Mouse (Mus musculus) ovary, postnatal 14 days (tissue): ENCODE results near the gene Mettl2.

Experiments
- DNase-seq: peaks from one replicate; pipeline ENCODE4 v3.0.0; 2022; ENCODE audit warnings: low spot score

The Mettl2 gene

GRCm38 (mm10) chr11:105153068-105153833, 27.0 kb downstream of the Mettl2 start:
- DNase-seq, result peak; percentile 14

DNA sequence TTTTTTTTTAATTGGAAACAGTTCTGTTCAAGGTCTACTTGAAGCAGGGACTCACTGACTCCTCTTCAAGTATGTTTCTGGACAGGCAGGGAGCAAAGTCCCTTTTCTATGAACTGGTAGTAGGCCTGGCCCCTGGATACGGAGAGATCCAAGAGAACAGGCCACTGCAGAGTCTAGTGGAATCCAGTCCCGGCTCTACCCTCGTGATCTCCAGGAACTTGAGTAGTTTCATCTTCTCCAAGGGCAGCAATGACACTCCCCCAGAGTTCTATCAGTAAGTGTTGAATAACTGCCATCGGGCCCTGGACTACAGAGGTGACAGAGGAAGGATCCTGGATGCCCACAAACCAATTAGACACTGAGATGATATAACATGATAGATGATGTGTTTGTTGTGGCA, 29.7 kb downstream of the Mettl2 start:
- DNase-seq, result no peak

GRCm38 (mm10) chr11:105156748-105157267, 30.6 kb downstream of the Mettl2 start:
- no peak for DNase-seq

GRCm38 (mm10) chr11:105158047-105158446, 31.8 kb downstream of the Mettl2 start:
- no peak for DNase-seq

- DNase-seq, result no peak
Measured at GRCm38 (mm10) chr11:105159673-105160360, 33.6 kb downstream of the Mettl2 start.

GRCm38 (mm10) chr11:105161411-105161810, 35.2 kb downstream of the Mettl2 start:
- no peak for DNase-seq

DNA sequence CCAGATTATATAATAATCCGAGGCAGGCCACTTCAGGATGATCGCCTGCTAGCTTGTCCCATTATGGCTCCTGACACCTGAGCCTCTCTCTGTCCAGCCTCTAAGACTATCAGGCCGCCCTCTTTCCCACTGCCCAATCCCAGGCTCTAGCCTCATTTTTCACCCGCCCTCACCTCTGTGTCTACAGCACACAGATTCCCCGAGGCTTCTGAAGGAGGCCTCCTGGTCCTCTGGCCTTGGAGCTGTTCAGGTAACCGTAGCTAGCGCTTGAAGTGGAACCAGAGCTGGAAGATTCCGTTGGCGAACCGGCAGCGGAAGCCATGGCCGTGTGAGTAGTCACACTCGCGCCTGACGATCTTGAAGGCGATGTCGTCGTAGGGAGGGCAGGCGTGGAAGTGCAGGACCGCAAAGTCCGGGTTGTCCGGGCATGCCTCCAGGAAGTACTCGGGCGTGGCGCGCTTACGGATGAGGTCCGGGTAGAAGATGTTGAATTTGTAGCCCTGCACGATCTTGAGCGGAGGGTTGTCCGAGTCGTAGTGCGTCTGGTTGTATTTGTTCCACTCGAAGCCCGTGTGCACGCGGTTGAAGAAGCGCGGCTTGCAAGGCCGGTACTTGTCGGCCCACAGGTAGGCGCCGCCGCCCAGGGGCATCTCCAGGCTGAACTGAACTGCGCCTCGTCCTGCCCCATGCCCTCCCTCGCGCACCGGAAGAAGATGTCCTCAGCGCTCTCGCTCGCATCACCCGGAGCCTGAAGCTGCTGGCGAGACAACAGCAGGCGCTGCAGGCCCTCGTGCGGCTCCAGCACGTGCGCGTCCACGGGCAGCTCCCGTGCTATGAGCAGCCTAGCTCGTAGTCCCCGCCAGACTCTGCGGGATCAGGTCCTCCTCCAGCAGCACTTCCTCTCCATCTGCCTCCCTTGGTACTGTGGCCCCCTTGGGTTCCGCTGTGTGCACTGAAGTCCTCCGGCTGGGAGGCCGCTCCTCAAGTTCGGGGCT, 38.6 kb downstream of the Mettl2 start:
- no peak for DNase-seq

- DNase-seq, result no peak
Measured at GRCm38 (mm10) chr11:105166780-105167179, 40.6 kb downstream of the Mettl2 start.

GRCm38 (mm10) chr11:105178516-105178915, 52.3 kb downstream of the Mettl2 start, which contains the start of gene Tlk2:
TSS of gene Tlk2 (plus strand) at chr11:105178807.
- no peak for DNase-seq

GRCm38 (mm10) chr11:105179523-105179922, 53.3 kb downstream of the Mettl2 start:
- no peak for DNase-seq

- peak; percentile 27 for DNase-seq
Measured at GRCm38 (mm10) chr11:105180471-105181091, 54.4 kb downstream of the Mettl2 start.

- peak; percentile 89 for DNase-seq
Measured at GRCm38 (mm10) chr11:105181126-105181637, 55.0 kb downstream of the Mettl2 start.

GRCm38 (mm10) chr11:105181689-105182460, 55.6 kb downstream of the Mettl2 start:
- DNase-seq, result peak; percentile 46

GRCm38 (mm10) chr11:105182461-105182855, 56.2 kb downstream of the Mettl2 start:
- DNase-seq, result no peak

DNA sequence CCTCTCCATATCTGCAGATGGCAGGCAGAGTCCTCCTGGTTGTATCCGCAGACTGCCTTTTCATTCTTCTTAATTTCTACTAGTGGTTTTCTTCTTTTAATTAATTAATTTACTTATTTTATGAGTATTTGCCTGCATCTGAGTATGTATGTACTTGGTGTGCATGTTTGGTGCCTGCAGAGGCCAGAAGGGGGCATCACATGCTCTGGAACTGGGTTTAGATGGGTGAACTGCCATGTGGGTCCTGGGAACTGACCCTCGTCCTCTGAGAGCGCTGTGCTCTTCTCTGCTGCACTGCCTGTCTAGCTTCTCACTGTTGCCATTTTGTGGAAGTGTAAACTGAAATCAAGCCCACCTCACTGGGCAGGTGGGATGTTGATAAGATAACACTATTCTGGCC, 58.5 kb downstream of the Mettl2 start:
- DNase-seq, result no peak
